Mouse (Mus musculus): ENCODE measurements around the gene Pcx. TPM values are rescaled to one million over a fixed set of nuclear protein-coding genes. Genes with fewer than 3 reads are reported as not detected.

The Pcx gene
- polyA plus RNA-seq, 1 experiment from 2014 or later, result 17.3 TPM

DNA sequence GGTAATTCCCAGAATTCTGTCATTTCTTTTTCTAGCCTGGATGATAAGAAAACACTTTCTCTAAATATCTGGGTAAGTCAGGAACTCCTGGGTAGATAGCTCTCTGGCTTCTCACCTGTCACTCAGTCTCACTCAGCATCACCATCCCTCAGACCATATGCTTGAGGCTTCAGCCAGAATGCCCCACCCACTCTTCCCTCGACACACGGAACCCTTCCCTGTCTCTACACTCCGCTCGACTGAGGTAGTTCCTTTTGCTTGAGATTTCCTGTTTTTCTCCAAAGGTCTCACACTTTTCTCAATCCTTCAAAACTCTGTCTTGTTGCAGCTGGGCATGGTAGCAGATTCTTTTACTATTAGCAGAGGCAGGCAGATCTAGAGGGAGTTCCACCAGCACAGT, 28.9 kb upstream of the Pcx start:
- Histone ChIP-seq H3K27me3 (peaks cover 21% of the 10 kb centered on the region), H3K4me3 (no peak overlapping the region), H3K4me2 (no peak overlapping the region), H3K9me3 (replicated peaks) (no peaks in the 10 kb centered on the region), H3K9ac (no peak overlapping the region), H3K4me1 (peaks cover 10% of the 10 kb centered on the region; the same call in 1 of the 2 replicates), H3K36me3 (ENCODE audit: poor library complexity, severe bottlenecking) (no peaks in the 10 kb centered on the region), H3K27ac (no peak overlapping the region)
- ATAC-seq, result no peak
- WGBS, result 60% methylated on average over 4 of the region's 4 CpGs

DNA sequence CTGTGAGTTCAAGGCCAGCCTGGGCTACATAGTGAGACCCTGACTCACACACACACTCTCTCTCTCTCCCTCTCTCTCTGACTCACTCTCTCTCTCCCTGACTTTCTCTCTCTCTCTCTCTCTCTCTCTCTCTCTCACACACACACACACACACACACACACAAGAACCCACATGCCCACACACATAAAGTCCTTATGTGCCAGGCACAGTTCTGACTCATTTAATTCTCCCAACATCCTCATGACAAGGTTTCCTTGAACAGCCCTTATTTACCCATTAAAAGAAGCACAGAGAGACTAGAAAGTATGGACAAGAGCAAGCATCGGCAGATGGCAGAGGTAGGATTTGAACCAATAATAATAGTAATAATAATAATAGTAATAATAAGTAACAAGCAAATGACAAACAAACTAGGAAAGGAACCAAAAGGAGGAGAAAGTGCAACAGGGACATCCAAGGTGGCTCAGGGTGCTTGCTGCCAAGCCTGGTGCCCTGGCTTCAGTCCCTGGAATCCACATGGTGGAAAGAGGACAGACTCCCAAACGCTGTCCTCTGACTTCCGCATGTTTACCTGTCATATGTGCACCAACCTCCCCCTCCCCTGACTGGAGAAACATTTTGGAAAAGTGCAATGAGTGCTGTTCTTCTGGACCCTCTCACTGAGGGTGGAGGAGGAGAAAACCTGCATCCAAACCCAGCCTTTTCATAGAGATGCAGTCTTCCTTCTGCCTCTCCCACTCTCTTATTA, 28.0 kb upstream of the Pcx start:
- Histone ChIP-seq H3K27me3 (peaks cover 11% of the 10 kb centered on the region), H3K9me3 (replicated peaks) (no peaks in the 10 kb centered on the region), H3K9ac (no peak overlapping the region), H3K36me3 (ENCODE audit: poor library complexity, severe bottlenecking) (no peaks in the 10 kb centered on the region), H3K27ac (no peak overlapping the region), H3K4me2 (no peak overlapping the region), H3K4me1 (peaks cover under 1% of the 10 kb centered on the region; the same call in 1 of the 2 replicates), H3K4me3 (no peak overlapping the region)
- ATAC-seq, result no peak
- 89% methylated on average over 3 of the region's 3 CpGs for WGBS

DNA sequence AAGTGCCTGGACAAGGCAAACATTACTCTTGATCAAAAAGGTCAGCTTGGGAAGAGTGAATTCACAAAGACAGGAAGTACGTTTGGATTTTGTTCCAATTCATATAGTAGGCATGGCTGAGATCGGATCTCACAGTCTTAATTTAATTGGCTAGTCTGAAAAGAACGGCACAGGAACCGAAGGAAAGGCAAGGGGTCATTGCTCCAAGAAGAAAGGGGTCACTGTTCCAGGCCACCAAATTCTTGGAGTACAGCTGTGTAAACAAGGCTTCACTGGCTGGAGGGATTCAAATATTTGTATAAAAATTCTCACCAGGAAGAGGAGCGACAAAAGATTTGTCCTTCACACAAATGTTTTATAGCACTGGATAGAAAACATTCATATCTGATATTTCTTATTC, 25.3 kb upstream of the Pcx start:
- 66% methylated on average over 5 of the region's 5 CpGs for WGBS
- no peak overlapping the region for H3K27ac ChIP-seq
- no peak for ATAC-seq

DNA sequence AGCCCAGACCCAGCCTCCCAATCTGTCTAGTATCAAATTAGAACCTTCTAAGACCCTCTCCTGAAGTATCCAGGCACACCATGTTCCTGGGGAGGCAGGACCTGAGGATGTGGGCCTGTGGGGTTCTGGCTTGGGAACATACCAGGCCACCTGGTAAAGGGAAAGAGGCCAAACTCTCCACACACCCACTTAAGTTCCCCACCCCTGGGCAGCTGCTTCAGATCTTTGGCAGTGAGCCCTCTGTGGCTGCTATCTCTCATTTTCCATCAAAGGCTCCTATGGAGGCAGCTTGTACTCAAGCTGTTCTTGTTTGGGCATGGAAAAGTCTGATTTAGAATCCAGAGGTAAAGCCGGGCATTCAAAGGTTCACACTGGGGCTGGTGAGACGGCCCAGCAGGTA, 22.4 kb upstream of the Pcx start:
- Histone ChIP-seq H3K4me2 (no peak overlapping the region), H3K27me3 (no peaks in the 10 kb centered on the region), H3K9me3 (replicated peaks) (no peaks in the 10 kb centered on the region), H3K4me3 (no peak overlapping the region), H3K36me3 (ENCODE audit: poor library complexity, severe bottlenecking) (no peaks in the 10 kb centered on the region), H3K4me1 (no peaks in the 10 kb centered on the region), H3K9ac (no peak overlapping the region), H3K27ac (no peak overlapping the region)
- 81% methylated on average over 2 of the region's 2 CpGs for WGBS
- no peak for ATAC-seq

More for the DNA sequence above, 25.3 kb upstream of the Pcx start:
- no peaks in the 10 kb centered on the region for H3K27me3 ChIP-seq
- no peaks in the 10 kb centered on the region for H3K36me3 ChIP-seq (ENCODE audit: poor library complexity, severe bottlenecking)
- no peak overlapping the region for H3K4me3 ChIP-seq
- no peaks in the 10 kb centered on the region for H3K9me3 ChIP-seq (replicated peaks)
- H3K4me2 ChIP-seq, result no peak overlapping the region
- no peak overlapping the region for H3K9ac ChIP-seq
- H3K4me1 ChIP-seq, result no peaks in the 10 kb centered on the region

DNA sequence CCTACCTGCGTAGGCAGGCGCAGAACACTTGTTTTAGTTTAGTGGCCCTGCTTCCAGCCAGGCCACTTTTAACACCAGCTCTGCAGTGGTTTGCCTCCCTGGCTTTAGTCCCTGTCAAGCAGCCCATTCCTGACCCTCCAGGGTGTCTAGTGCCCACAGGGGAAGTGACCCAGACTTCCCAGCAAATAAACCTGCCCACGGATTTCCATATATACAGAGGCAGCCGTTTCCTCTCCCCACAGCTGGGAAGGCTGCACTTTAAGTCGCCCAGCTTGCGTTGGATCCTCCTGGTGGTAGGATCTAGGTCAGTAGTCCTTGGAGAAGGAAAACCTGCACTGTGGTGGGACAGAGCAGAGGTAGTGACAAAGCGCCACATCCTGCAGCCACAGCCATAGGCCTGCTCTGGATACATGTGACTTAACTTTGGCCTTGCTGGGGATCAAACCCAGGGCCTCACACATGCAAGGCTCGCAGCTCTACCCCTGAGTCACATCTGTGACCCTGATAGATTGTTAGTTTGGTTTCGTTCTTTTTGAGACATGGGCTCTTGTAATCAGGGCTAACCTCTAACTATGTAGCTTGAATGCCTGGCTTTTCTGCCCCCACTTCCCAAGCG, 19.1 kb upstream of the Pcx start:
- H3K9ac ChIP-seq, result no peak overlapping the region
- 75% methylated on average over 10 of the region's 10 CpGs for WGBS

DNA sequence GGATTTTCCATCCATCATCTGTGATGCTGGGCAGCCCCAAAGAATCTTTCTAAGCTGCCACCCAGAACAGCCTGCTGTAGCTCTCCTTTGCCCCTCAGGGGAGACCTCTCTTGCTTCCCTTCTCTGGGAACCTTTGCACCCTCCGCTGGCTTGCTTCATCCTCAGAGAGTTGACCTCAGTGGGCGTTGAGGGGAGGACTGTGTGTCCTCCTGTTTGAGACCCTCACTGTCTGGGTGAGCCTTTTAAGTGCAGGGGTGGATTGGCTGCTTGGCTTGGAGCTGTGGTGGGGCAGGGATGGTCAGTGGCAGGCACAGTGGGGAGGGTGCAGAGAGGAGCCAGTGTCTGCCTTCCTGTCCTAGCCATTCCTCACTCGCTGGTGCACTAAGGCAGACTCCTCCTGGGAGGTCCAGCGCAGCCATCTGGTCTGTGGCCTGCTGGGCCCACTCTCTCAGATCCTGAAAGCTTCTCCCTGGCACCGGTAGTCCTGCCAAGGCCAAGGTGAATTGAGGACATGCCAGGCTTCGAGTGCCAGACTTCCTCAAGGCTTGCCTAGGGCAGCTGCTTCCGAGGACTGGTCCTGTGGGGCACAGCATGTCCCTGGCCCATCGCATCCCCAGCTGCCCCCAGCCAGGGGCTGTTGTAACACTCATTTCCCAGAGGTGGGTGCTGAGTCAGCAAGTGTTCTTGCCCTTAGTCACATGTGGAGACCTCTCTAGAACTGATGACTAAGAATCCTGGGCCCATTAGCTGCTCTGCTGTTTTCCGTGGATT, 17.6 kb upstream of the Pcx start:
- 62% methylated on average over 9 of the region's 9 CpGs for WGBS
- Histone ChIP-seq H3K9ac (no peak overlapping the region), H3K4me2 (no peak overlapping the region), H3K4me1 (peaks cover 2% of the 10 kb centered on the region), H3K36me3 (ENCODE audit: poor library complexity, severe bottlenecking) (no peaks in the 10 kb centered on the region), H3K27ac (no peak overlapping the region), H3K4me3 (no peak overlapping the region), H3K9me3 (replicated peaks) (no peaks in the 10 kb centered on the region), H3K27me3 (no peaks in the 10 kb centered on the region)
- ATAC-seq, result no peak

More for the DNA sequence above, 19.1 kb upstream of the Pcx start:
- Histone ChIP-seq H3K4me3 (no peak overlapping the region), H3K36me3 (ENCODE audit: poor library complexity, severe bottlenecking) (no peaks in the 10 kb centered on the region), H3K27me3 (no peaks in the 10 kb centered on the region), H3K9me3 (replicated peaks) (no peaks in the 10 kb centered on the region), H3K27ac (no peak overlapping the region), H3K4me2 (no peak overlapping the region), H3K4me1 (no peaks in the 10 kb centered on the region)
- no peak for ATAC-seq

DNA sequence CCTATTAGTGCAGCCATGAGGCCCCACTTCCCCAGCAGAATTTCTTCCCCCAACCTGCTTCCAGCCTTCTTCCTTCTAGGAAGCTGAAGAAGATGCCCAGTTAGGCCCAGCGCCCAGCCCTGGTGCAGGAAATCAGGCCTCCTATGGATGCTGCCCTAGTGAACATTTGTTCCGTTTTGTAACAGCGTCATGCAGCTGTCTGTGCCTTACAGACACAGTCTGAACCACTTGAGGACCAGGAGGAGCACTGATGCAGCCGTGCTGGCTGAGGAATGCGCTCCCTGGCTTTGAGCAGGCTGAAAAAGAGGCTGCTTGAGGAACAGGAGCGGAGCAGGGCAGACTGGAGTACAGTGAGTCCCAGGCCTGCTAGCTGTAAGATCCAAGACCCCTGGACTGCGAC, 15.6 kb upstream of the Pcx start:
- Histone ChIP-seq H3K4me3 (no peak overlapping the region), H3K4me2 (no peak overlapping the region), H3K27me3 (no peaks in the 10 kb centered on the region), H3K36me3 (ENCODE audit: poor library complexity, severe bottlenecking) (no peaks in the 10 kb centered on the region), H3K27ac (no peak overlapping the region), H3K4me1 (peaks cover 4% of the 10 kb centered on the region), H3K9ac (peak overlapping the region; percentile 3; the same call in 1 of the 2 replicates), H3K9me3 (replicated peaks) (no peaks in the 10 kb centered on the region)
- ATAC-seq, result no peak
- WGBS, result 73% methylated on average over 7 of the region's 7 CpGs

DNA sequence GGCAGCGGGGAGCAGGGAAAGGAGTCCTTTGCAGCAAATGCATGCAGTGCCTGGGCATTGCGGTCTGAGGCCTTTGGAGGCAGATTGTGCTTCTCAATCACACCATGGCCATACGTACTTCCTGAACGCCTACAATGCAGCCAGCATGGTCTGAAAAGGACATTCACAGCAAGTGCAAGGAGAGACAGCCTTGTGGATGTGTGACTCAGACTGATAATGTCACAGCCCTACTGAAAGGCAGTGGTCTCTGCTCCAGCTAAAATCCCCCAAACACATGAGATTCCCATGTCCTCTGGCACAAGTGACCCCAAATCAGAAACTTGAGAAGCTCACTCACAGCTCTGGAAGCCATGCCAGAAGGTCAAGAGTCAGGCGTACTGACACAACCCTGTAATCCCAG, 14.5 kb upstream of the Pcx start:
- 88% methylated on average over 5 of the region's 5 CpGs for WGBS
- no peak overlapping the region for H3K4me3 ChIP-seq
- peaks cover 4% of the 10 kb centered on the region for H3K4me1 ChIP-seq
- H3K4me2 ChIP-seq, result no peak overlapping the region
- no peak for ATAC-seq
- no peak overlapping the region for H3K27ac ChIP-seq
- no peak overlapping the region for H3K9ac ChIP-seq
- H3K27me3 ChIP-seq, result no peaks in the 10 kb centered on the region
- no peaks in the 10 kb centered on the region for H3K9me3 ChIP-seq (replicated peaks)
- no peaks in the 10 kb centered on the region for H3K36me3 ChIP-seq (ENCODE audit: poor library complexity, severe bottlenecking)

DNA sequence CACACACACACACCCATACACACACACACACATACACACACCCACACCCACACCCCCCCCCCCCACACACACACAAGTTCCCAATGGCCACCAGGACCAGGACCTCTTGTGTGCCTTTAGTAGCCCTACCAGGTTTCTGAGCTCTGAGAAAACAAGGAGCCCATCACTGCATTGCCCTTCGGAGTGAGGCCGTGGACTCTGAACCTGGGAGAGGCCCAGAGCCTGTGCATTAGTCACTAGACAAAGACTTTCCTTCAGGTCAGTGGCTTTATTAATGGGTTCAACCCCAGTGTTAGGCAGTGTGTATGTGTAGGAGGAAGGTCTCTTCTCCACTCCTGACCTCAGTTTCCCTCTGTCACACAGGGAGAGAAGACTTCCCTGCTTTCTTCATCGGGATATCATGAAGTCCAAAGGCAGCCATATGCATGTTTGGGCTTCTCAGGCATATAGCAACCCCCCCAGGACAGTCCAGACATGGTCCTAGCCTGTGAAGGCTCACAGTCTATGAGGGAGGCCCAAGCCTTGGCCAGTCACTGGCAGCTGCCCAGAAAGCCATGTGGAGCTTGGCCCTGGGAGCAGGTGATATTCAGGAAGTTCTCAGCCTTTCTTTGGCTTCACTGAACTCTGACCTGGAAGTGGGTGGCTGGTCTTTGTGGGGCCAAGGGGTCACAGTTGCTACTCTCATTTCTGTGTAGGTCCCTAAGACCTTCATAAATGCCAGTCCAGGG, 13.6 kb upstream of the Pcx start:
- Histone ChIP-seq H3K9ac (no peak overlapping the region), H3K9me3 (replicated peaks) (no peaks in the 10 kb centered on the region), H3K4me1 (peaks cover 4% of the 10 kb centered on the region), H3K27ac (no peak overlapping the region), H3K36me3 (ENCODE audit: poor library complexity, severe bottlenecking) (no peaks in the 10 kb centered on the region), H3K27me3 (no peaks in the 10 kb centered on the region), H3K4me2 (no peak overlapping the region), H3K4me3 (no peak overlapping the region)
- ATAC-seq, result no peak
- 86% methylated on average over 3 of the region's 3 CpGs for WGBS

DNA sequence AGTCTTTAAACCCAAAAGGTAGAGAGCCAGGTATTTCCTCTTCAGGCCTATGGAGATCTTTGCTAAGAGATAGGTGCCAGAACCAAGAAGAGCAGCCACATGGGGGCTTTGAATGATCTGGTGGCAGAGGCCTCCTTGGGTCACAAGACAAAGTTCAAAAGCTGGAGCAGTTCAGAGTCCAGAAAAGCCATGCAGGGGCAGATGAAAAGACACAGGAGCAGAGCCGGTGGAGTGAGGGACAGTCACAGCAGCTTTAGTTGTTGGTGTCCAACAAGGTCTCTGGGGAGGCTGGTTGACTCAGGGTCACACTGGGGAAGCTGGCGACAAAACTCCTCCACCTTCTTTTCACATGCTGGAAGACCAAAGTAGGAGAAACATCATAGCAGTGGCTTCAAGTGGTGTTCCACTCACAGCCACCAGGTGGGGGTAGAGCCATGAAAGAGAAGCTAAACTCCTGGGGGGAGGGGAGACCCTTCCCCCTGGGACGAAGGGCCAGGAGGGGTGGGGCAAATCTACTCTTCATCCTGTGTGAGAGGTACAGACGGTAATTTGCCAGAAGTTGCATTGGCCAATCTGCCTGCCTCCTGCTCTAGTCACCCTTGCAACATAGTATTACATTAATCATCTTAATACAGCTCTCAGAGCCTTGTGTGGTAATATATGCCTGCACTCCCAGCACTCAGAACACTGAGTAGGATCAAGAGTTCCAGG, 12.9 kb upstream of the Pcx start:
- WGBS, result 5% methylated on average over 4 of the region's 4 CpGs
- Histone ChIP-seq H3K9me3 (replicated peaks) (no peaks in the 10 kb centered on the region), H3K36me3 (ENCODE audit: poor library complexity, severe bottlenecking) (no peaks in the 10 kb centered on the region), H3K4me3 (no peak overlapping the region), H3K27me3 (no peaks in the 10 kb centered on the region), H3K27ac (no peak overlapping the region), H3K9ac (no peak overlapping the region; the same call in 1 of the 2 replicates), H3K4me2 (0 out of 2 replicates have a peak overlapping the region, but pooled peaks have one; percentile 6), H3K4me1 (peaks cover 4% of the 10 kb centered on the region)
- ATAC-seq, result peak; percentile 36; the same call in 1 of the 2 replicates

Data from forebrain, embryonic 13.5 days (tissue).